Mouse (Mus musculus) mammary gland, adult 2 months (tissue): ENCODE data around the gene Mxd4. TPM values are rescaled to one million over a fixed set of nuclear protein-coding genes. Genes with fewer than 3 reads are reported as not detected.

ENCODE experiments used
- polyA plus RNA-seq: library from polyadenylated mRNA; depleted of rRNA; stranded (reverse); fragments of >200 nt; gene quantifications from 2 replicates; pipeline ENCODE4 v1.2.3, GENCODE M21; 2012; ENCODE audit warnings: low replicate concordance; rRNA removed

Gene Mxd4
- 233 and 332 TPM in 2 replicates for polyA plus RNA-seq

DNA sequence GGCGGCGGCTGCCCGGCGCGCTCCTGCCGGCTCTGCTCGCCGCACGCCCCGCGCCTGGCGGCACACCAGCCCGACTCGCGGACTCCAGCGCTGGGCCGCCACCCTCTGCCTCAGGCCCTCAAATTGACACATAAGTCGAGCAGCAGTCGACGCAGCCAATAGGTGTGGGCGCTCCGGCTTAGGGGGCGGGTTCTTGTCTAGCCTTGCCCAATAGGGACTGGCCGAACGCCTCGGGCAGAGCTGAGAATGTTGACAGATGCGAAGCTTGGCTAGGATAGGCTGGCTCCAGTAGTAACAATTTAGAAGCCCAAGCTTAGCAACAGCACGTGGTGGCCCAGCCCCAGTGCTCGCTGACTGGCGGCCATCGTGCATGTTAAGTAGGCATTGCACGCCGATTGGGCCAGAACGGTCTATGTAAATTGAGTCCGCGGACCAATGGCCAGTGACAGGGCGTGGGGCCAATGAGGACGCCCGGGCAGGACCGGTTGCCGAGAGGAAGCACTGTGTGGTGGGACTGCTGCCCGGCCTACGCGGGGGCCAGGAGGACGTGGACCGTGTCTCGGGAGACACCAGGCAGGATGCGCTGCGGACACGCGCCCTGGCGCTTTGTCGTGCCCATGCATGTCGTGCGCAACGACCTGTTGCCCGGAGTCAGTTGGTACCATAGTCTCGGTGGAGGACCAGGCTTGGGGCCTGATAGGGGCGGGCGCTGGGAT, at the start of gene Mxd4:
Mxd4 (minus strand) TSS at position 120 of the 716 bp plus-strand sequence.

DNA sequence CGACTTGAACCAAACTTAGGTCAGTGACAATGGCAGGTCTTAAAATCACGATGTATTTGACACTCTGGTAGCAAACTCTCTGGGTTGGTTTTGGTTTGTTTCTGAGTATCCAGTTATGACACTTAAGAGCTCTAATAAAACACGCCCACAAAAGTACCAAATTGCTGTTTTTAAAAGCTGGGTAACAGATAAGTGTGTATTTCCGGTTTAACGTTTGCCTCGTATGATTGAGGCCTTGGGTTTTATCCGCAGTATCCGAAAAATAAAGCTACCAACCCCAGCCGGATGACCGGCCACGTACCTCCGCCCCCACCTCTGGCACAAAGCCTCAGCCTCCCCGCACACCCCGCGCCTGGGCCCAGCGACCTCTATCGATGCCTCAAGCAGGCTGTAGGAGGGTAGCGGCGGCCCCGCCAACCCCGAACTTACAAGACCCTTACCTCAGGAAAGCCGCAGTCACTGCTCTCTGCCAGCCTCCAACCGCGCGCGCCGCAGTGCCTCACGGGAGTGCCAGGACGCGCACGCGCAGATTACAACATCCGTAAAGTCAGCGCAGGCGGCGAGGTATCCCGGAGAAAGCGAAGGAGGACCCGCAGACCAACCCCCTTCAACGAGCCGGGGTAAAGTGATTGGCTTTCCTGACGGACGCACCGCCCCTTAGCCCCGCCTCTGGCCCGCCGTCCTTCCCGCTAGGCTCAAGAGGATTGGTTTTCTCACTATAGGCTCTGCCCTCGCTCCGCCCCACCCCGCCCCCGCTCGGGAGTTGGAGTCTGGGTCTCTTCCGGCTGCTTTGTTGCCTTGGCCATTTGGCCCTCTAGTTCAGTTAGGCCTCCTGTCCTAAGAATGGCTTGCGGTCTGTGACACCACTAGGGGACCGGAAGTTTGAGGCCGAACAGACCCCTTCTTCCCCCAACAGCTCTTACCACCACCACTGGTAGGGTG, 18.3 kb downstream of the Mxd4 start, which contains the start of the genes Poln and Haus3:
Poln (minus strand) TSS at position 499 of the 942 bp plus-strand sequence.
Haus3 (minus strand) TSS at position 578 of the 942 bp plus-strand sequence.

Other genes starting within 250 kb of the Mxd4 start
- 7.6 and 31.3 TPM in 2 replicates for gene Gm1673, start 204.3 kb downstream of the Mxd4 start, polyA plus RNA-seq
- 70.2 and 99.3 TPM in 2 replicates for gene Nat8l, start 191.7 kb downstream of the Mxd4 start, polyA plus RNA-seq
- gene Poln, start 18.3 kb downstream of the Mxd4 start, polyA plus RNA-seq: 8.8 and 23.6 TPM in 2 replicates
- gene Haus3, start 18.2 kb downstream of the Mxd4 start, polyA plus RNA-seq: 0.76 and 1.7 TPM in 2 replicates
- 3.1 and 7.0 TPM in 2 replicates for gene Zfyve28, start 100.7 kb upstream of the Mxd4 start, polyA plus RNA-seq
- gene Cfap99, start 100.9 kb upstream of the Mxd4 start, polyA plus RNA-seq: 0.07 and 0.09 TPM in 2 replicates
- gene Rnf4, start 148.6 kb upstream of the Mxd4 start, polyA plus RNA-seq: 51.0 and 113 TPM in 2 replicates
- gene Fam193a, start 182.2 kb upstream of the Mxd4 start, polyA plus RNA-seq: 38.5 and 47.4 TPM in 2 replicates